Mouse (Mus musculus): ENCODE results near the gene Vdac1.
"Not testable (repeated sequence)": the region's sequence is repeated elsewhere in the genome, so short reads cannot be mapped to it uniquely, and the experiment has no call there.

Vdac1 gene

GRCm38 (mm10) chr11:52343162-52343561, 17.5 kb upstream of the Vdac1 start:
- in situ Hi-C loops (cut with MboI), result no loop called here

GRCm38 (mm10) chr11:52344991-52345777, 15.5 kb upstream of the Vdac1 start:
- in situ Hi-C loops (cut with MboI), result no loop called here

GRCm38 (mm10) chr11:52345939-52346634, 14.6 kb upstream of the Vdac1 start:
- in situ Hi-C loops (cut with MboI), result no loop called here

DNA sequence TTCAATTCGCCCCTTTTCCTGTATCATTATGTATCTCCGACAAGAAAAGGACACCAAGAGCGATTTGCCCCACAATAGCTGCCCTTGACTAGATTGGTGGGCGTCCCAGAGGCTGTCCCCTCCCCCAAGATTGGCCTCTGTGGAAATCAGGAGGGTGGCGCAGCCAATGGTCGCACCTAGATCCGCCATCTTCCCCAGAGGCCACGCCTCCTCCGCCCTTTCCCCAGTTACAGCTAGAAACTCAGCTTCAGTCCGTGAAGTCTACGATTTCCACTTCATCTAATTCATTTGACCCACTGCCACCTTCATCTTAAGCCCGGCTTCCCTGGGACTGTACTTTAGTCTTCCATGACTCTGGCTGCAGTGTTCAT, 14.0 kb upstream of the Vdac1 start:
- in situ Hi-C loops (cut with MboI), result no loop called here

- in situ Hi-C loops (cut with MboI), result no loop called here
Observed at GRCm38 (mm10) chr11:52348156-52348555, 12.5 kb upstream of the Vdac1 start.

- in situ Hi-C loops (cut with MboI), result no loop called here
Observed at GRCm38 (mm10) chr11:52348724-52349123, 11.9 kb upstream of the Vdac1 start.

GRCm38 (mm10) chr11:52350924-52351323, 9.7 kb upstream of the Vdac1 start:
- in situ Hi-C loops (cut with MboI), result no loop called here

GRCm38 (mm10) chr11:52352271-52352670, 8.4 kb upstream of the Vdac1 start:
- in situ Hi-C loops (cut with MboI), result no loop called here

GRCm38 (mm10) chr11:52354644-52355043, 6.0 kb upstream of the Vdac1 start:
- in situ Hi-C loops (cut with MboI), result no loop called here

GRCm38 (mm10) chr11:52355601-52356000, 5.1 kb upstream of the Vdac1 start:
- in situ Hi-C loops (cut with MboI), result no loop called here

DNA sequence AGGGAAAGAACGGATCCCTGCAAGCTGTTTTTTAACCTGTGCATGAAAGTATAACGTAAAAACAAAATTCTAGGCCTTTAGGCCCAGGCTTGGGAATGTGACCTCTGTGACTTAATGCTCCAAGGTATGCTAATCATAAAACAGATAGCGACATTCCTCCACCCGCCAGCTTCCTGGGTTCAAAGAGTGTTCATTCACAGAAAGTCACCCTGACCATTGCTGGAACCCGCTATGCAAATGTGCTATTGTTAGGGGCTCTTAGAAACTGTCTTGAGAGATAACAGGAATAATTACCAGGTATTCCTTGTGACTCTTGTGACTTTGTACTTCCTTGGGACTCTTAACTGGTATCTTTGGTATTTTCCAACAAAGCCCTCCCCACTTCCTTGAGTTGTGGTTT, 3.6 kb upstream of the Vdac1 start:
- in situ Hi-C loops (cut with MboI), result not testable (repeated sequence)

DNA sequence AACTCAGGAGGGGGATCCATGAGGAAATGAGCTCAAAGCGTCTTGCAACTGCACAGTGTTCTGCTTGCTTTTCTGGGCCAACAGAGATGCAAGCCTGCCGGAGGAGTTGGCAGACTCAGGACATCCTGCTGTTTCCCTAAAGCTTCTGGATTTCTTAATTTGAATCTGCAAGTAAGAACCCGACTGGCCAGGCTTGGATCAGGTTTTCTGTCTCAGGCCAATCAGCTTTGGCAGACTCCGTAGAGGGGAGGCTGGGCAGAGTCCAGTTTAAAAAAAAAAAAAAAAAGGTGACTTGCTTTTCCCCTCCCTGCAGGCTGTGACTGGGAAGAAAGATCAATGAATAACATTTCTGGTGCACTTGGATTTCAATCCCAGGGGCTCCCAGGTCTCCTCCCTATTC, 2.1 kb upstream of the Vdac1 start:
- in situ Hi-C loops (cut with MboI), result no loop called here

GRCm38 (mm10) chr11:52359686-52360470, 782 bp upstream of the Vdac1 start:
- in situ Hi-C loops (cut with MboI), result no loop called here

DNA sequence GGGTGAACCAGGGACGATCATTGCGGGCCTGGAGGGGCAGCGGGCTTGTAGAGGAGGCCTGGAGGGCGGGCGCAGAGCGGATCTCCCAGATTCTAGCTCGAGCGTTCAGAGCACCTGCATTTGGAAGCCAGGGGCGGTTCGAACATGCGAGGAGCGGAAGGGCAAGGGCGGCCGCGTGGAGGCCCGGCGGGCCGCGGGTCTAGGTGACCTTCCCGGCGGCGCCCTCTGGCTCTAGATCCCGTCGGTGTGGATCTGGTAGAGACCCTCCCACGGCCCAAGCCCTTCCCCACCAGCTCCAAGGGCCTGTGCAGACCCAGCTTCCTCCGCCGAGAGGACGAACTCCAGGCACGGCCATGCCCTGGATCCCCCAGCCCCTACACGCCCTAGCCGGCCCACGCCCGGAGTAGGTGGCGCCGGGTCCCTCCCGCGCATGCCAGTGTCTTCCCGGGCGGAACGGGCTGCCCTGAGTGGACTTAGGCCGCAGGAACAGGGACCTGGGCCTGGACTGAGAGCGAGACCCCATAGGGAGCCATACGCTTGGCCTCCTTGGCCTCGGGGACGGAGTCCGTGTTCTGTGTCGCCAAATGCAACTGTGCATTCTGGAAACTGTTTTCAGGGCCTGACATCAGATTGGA, 744 bp downstream of the Vdac1 start:
- in situ Hi-C loops (cut with MboI), result no loop called here

GRCm38 (mm10) chr11:52364376-52364775, 3.7 kb downstream of the Vdac1 start:
- in situ Hi-C loops (cut with MboI), result no loop called here

- in situ Hi-C loops (cut with MboI), result no loop called here
Observed at GRCm38 (mm10) chr11:52365143-52365542, 4.5 kb downstream of the Vdac1 start.

DNA sequence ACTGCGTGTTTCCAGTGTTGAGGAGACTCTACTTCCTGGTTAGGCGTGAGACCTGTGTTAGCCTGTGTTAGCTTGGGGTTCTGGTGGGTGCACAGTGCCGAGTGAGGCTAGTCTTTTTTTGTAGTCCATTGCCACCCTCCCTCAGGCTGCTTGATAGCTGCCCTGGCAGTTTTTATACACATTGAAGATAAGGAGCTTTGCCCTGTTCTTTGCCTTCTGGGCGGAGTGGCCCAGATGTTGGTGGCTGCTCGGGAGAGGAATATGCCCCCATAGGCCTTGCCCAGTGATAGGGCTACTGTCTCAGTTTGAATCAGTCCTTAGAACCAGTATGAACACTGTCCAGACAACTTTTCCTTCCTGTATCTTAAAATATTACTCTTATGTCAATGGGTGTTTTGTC, 5.7 kb downstream of the Vdac1 start:
- in situ Hi-C loops (cut with MboI), result no loop called here

GRCm38 (mm10) chr11:52368176-52368985, 7.7 kb downstream of the Vdac1 start:
- in situ Hi-C loops (cut with MboI), result no loop called here

DNA sequence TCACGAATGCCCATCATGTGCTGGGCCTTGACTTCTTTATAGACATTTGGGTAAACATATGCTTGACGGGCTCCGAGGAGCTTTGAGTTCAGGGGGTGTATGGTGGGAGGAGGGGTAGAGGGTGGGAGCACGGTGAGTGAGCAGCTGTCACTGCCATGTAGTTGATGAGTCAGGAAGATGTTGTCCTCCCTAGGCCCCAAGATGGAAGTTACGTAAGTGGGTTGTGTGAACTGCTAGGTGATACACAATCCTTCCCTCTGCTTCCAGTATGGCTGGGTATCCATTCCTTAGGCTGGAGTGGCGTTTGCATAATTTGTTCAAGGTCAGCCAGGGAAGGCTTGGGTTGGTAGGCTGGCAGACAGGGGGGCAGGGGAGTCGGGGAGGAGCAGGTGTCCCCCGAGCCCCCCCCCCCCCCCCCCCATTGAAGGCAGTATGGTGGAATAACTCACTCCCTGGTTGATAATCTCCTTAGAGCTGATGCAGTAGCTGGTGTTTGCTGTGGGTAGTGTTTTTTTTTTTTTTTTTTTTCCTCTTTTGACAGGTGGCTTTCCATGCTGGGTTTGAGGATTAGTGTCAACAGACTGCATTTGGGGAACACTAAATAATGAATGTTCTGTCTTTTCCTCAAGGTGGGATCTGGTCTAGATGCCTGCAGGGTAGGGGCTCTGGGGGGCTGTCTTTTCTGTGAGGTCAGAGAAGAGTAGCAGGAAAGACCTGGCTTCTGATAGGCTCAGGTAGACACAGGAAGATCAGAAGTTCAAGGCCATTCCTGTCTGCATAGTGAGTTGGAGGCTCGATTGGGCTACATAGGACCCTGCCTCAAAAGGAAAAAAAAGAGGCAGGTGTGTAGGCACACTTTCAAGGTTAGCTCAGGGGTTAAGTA, 8.8 kb downstream of the Vdac1 start:
- in situ Hi-C loops (cut with MboI), result no loop called here

DNA sequence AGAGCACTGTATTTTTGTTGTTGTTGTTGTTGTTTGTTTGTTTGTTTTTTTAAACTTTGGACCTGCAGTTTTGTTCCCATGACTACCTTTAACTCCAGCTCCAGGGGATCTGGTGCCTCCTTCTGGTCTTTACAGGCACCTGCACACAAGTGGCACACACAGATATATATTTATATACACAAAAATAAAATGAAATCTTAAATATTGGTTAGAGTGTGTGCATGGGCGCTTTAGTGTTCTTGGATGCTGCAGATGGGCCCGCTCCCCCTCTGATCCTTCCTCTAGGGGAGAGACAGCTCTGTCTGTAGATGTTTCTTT, 9.4 kb downstream of the Vdac1 start:
- in situ Hi-C loops (cut with MboI), result no loop called here

GRCm38 (mm10) chr11:52370538-52370937, 9.9 kb downstream of the Vdac1 start:
- in situ Hi-C loops (cut with MboI), result no loop called here
